Mouse (Mus musculus) hindbrain, embryonic 10.5 days (tissue): ENCODE measurements around the gene Zbtb8a. TPM values are rescaled to one million over a fixed set of nuclear protein-coding genes. Genes with fewer than 3 reads are reported as not detected.

Experiments used
- DNase-seq: peaks from one replicate; pipeline ENCODE4 v3.0.0-alpha.2; 2017; ENCODE audit warnings: low spot score
- H3K27ac ChIP-seq: fragments of 300-500 bp; sonication (generic); 2 replicates; pipeline ENCODE4 v1.5.1; 2016; ENCODE audit warnings: mild to moderate bottlenecking, moderate library complexity
- H3K27me3 ChIP-seq: fragments of 300-500 bp; sonication (generic); 2 replicates; pipeline ENCODE4 v1.6.1; 2016; ENCODE audit warnings: mild to moderate bottlenecking; ENCODE audit not compliant: poor library complexity, insufficient read depth, severe bottlenecking
- H3K36me3 ChIP-seq: fragments of 300-500 bp; sonication (generic); 2 replicates; pipeline ENCODE4 v1.6.1; 2016; ENCODE audit warnings: mild to moderate bottlenecking, moderate library complexity
- H3K4me1 ChIP-seq: fragments of 300-500 bp; sonication (generic); replicated peaks from 2 replicates; pipeline ENCODE4 v1.6.1; 2016; ENCODE audit warnings: mild to moderate bottlenecking
- H3K4me3 ChIP-seq: fragments of 300-500 bp; sonication (generic); 2 replicates; pipeline ENCODE4 v1.5.1; 2016; ENCODE audit warnings: mild to moderate bottlenecking, moderate library complexity
- H3K9me3 ChIP-seq: fragments of 300-500 bp; sonication (generic); 2 replicates; pipeline ENCODE4 v1.6.1; 2016; ENCODE audit warnings: mild to moderate bottlenecking, moderate library complexity
- WGBS: fragments of 180-500 bp; shearing (Covaris S2); methylation state at CpG from one replicate; pipeline ENCODE4 v1.1.7; 2016; 5-methylcytosine and 5-hydroxymethylcytosine counted together
- polyA plus RNA-seq: library from polyadenylated mRNA; unstranded; fragments of >200 nt; fragmentation: Nextera tagmentation; extraction: Ambion mirVana; gene quantifications from 2 replicates; pipeline ENCODE4 v1.2.1, GENCODE M21; 2016

The Zbtb8a gene
- polyA plus RNA-seq, 1 experiment from 2014 or later, result 11.8 TPM

DNA sequence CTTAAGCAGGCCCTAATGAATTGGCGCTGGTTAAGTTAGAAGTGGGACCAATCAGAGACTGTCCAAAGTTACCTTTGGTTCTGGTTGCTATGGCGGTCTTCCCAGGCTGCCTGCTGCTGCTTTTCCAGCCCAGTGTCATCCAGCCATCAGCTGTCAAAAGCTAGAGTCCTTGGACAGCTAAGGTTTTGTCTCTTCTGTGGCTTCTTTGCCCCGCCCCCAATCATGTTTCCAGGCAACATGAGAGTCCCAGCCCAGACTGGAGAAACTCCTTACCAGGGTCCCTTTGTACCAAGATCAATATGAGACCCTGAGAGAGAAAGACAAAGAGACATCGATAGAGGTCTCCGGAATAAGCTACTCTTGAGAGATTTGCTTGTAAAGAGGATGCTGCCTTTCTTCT is 10.5 kb upstream of the Zbtb8a start:
- peaks cover 18% of the 10 kb centered on the region for H3K4me1 ChIP-seq
- no peaks in the 10 kb centered on the region for H3K27me3 ChIP-seq
- 50% methylated on average over 5 of the region's 5 CpGs for WGBS
- H3K36me3 ChIP-seq, result no peaks in the 10 kb centered on the region
- H3K9me3 ChIP-seq, result no peaks in the 10 kb centered on the region
- no peak overlapping the region for H3K4me3 ChIP-seq
- peak; percentile 66 for DNase-seq
- H3K27ac ChIP-seq, result peak overlapping the region; percentile 76

DNA sequence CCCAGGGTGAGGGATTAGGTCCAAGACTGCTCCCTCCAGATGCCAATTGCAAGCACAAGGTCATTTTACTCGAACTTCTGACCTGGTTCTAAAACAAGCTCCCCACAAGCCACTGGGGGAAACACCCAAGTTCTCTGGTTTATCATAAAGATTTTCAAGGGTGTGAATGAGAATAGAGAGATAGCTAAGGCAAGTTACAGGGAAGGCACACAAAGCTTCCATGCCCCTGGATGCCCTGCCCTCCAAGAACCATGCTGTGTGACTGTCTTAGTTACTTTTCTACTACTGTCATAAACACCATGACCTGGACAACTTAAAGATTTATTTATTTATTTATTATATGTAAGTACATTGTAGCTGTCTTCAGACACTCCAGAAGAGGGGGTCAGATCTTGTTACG is 9.1 kb upstream of the Zbtb8a start:
- Histone ChIP-seq H3K4me3 (no peak overlapping the region), H3K27me3 (no peaks in the 10 kb centered on the region), H3K27ac (no peak overlapping the region), H3K4me1 (peaks cover 13% of the 10 kb centered on the region), H3K9me3 (no peaks in the 10 kb centered on the region), H3K36me3 (no peaks in the 10 kb centered on the region)
- no peak for DNase-seq
- WGBS, result 88% methylated on average over 2 of the region's 2 CpGs

DNA sequence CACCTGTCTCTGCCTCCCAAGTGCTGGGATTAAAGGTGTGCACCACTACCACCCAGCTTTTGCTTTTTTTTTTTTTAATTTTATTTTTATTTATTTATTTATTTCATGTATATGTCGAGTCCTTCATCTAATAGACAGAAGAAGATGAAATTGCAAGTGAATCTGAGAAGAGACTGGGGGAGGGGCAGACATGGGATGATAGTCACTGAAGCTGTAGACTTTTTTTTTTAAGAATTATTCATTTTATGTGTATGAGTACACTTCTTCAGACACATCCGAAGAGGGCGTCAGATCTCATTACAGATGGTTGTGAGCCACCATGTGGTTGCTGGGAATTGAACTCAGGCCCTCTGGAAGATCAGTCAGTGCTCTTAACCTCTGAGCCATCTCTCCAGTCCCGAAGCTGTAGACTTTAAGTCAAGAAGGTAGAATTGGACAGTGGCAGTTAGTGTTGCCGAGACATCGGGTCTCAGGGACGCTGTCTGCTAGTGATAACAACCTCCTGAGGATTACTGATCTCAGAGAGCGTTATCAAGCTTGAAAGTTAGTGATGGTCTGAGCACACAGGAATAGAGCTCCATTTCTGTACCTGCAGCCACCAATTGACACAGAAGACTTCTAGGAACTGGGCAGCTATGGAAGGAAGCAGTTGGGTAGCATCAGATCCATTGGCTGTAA is 8.5 kb upstream of the Zbtb8a start:
- H3K9me3 ChIP-seq, result no peaks in the 10 kb centered on the region
- peaks cover 13% of the 10 kb centered on the region for H3K4me1 ChIP-seq
- H3K4me3 ChIP-seq, result no peak overlapping the region
- no peak for DNase-seq
- no peaks in the 10 kb centered on the region for H3K36me3 ChIP-seq
- H3K27me3 ChIP-seq, result no peaks in the 10 kb centered on the region
- H3K27ac ChIP-seq, result no peak overlapping the region
- WGBS, result 90% methylated on average over 8 of the region's 8 CpGs

DNA sequence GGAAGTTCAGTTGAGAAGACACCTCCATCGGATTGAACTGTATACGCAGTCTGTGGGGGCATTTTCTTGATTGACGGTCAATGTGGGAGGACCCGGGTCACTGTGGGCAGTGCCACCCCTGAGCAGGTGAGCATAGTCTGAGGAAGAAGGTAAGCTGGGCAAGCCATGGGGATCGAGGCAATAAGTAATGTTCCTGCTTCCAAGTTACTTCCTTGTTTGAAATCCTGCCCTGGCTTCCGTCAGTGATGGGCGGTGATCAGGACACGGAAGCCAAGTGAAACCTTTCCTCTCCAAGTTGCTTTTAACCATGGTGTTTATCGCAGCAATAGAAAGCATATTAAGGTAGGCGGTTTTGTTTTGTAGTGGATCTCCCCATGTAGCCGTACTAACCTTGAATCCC is 7.8 kb upstream of the Zbtb8a start:
- Histone ChIP-seq H3K27ac (no peak overlapping the region), H3K9me3 (no peaks in the 10 kb centered on the region), H3K27me3 (no peaks in the 10 kb centered on the region), H3K4me3 (no peak overlapping the region), H3K36me3 (no peaks in the 10 kb centered on the region), H3K4me1 (peaks cover 13% of the 10 kb centered on the region)
- 93% methylated on average over 11 of the region's 11 CpGs for WGBS
- no peak for DNase-seq

DNA sequence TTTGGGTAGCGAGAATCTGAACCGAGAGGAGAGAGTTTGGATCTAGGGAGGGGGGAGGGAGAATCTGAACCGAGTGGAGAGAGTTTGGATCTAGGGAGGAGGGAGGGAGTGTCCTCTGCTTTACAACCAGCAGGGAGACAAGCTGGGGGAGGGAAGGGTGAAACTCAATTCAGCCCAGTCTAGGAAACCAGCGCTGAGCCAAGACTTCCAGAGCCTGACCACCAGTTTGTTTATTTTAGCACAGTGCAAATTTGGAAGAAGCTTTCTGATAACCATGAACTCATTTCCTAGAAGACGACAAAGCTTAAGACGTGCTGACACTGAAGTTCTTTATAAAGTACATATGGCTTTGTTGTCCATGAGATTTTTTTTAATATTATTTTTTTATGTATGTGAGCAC is 6.5 kb upstream of the Zbtb8a start:
- Histone ChIP-seq H3K36me3 (no peaks in the 10 kb centered on the region), H3K27me3 (peaks cover 5% of the 10 kb centered on the region), H3K9me3 (no peaks in the 10 kb centered on the region), H3K4me3 (no peak overlapping the region), H3K27ac (no peak overlapping the region), H3K4me1 (peaks cover 13% of the 10 kb centered on the region)
- WGBS, result 41% methylated on average over 6 of the region's 6 CpGs
- no peak for DNase-seq

DNA sequence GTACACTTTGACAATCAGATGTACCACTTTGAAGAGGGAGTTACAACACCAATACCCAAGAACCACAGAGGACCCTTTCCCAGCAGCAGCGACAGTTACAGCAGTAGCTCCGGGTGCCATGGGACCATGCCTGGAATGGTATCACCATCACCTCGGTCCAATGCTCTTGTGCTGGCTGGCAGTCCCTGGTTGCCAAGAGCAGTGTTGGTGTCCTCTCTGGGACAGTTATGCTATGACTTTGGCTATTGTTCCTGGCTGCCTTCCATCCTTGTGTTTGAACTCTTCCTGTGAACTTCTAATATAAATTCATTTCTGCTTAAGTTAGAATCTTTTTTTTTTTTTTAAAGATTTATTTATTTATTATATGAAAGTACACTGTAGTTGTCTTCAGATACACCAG is 5.7 kb upstream of the Zbtb8a start:
- WGBS, result 92% methylated on average over 3 of the region's 3 CpGs
- H3K27ac ChIP-seq, result no peak overlapping the region
- no peak overlapping the region for H3K4me3 ChIP-seq
- H3K4me1 ChIP-seq, result peaks cover 8% of the 10 kb centered on the region
- no peak for DNase-seq
- no peaks in the 10 kb centered on the region for H3K9me3 ChIP-seq
- no peaks in the 10 kb centered on the region for H3K36me3 ChIP-seq
- H3K27me3 ChIP-seq, result peaks cover 13% of the 10 kb centered on the region

DNA sequence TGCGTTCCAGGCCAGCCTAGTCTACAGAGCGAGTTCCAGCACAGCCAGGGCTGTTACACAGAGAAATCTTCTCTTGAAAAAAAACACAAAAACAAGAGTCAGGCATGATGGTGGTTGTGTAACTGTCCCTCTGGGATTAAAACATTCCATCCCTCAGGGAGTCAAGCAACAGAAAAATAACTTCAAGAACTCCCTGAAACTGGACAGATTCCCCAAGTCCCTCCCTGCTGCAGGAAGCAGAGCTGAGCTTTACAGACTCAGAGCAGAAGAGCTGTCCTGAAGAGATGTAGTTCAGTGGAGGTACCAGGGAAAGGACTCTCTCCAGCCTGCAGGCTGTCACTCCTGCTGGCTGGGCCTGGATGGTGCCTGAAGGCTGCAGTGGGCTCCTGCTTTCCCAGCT is 4.6 kb upstream of the Zbtb8a start:
- H3K4me3 ChIP-seq, result no peak overlapping the region
- H3K4me1 ChIP-seq, result peaks cover 5% of the 10 kb centered on the region; the same call in 1 of the 2 replicates
- no peak overlapping the region for H3K27ac ChIP-seq
- DNase-seq, result no peak
- H3K36me3 ChIP-seq, result no peaks in the 10 kb centered on the region
- 95% methylated on average over 2 of the region's 2 CpGs for WGBS
- peaks cover 23% of the 10 kb centered on the region for H3K27me3 ChIP-seq
- H3K9me3 ChIP-seq, result no peaks in the 10 kb centered on the region

DNA sequence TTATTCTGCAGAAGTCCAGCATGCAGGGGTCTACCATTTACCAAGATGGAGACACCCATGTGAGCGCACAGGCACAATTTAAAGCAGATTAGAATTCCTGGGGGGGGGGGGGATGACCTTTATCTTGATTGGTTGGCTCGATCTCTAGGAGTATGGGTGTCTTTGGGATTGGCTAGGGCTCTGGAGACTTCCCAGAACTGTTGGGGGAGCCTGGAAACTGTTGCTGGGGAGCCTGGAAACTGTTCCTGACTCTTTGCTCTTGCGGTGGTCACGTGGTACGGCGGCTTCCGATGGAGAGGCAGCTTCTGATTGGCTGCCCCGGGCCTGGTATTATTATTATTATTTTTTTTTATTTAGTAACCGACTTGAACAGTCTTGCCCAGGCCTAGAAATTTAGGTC is 4.1 kb upstream of the Zbtb8a start:
- 90% methylated on average over 9 of the region's 9 CpGs for WGBS
- no peaks in the 10 kb centered on the region for H3K36me3 ChIP-seq

DNA sequence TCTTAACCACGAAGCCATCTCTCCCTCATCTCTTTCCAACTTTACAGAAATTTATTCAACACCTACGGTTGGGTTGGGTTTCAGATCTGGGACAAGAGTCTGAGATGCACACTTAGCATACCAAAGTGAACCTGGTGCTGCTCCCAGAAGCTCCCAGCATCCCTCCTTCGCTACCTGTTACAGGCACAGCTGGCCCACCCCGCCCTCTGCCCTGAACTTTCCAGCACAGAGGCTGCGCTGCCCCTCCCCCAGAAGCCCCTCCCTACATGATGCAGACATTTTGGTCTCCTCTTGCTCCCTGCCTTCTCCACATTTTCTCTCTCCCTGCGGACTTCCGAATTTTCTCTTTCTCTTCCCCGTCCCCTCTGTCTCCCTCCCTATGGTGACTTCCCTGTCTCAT is 3.2 kb upstream of the Zbtb8a start:
- 78% methylated on average over 8 of the region's 8 CpGs for WGBS
- DNase-seq, result no peak
- H3K4me3 ChIP-seq, result no peak overlapping the region
- H3K4me1 ChIP-seq, result peaks cover 10% of the 10 kb centered on the region; the same call in 1 of the 2 replicates
- H3K27me3 ChIP-seq, result peaks cover 35% of the 10 kb centered on the region
- H3K27ac ChIP-seq, result no peak overlapping the region
- no peaks in the 10 kb centered on the region for H3K36me3 ChIP-seq
- H3K9me3 ChIP-seq, result no peaks in the 10 kb centered on the region

More for the DNA sequence above, 4.1 kb upstream of the Zbtb8a start:
- no peak overlapping the region for H3K4me3 ChIP-seq
- H3K9me3 ChIP-seq, result no peaks in the 10 kb centered on the region
- H3K4me1 ChIP-seq, result peaks cover 6% of the 10 kb centered on the region; the same call in 1 of the 2 replicates
- DNase-seq, result no peak
- peaks cover 26% of the 10 kb centered on the region for H3K27me3 ChIP-seq
- H3K27ac ChIP-seq, result no peak overlapping the region

DNA sequence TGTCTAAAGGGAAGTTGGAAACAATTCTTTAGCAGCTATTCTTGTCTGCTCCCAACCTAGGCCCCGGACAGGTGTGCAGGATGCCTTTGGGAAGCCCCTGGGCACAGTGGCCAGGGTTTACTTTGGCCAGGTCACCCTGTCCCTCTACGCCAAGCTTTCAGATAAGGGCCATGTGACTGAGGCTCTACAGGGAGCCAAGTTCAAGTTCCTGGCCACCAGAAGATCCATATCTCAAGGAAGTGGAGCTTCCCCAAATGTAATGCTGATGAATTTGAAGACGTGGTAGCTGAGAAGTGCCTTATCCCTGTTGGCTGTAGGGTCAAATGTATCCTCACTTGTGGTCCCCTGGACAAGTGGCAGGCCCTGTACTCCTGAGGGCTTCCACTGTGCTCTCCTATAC is 1.9 kb upstream of the Zbtb8a start:
- no peak overlapping the region for H3K27ac ChIP-seq
- H3K9me3 ChIP-seq, result no peaks in the 10 kb centered on the region
- H3K27me3 ChIP-seq, result peaks cover 49% of the 10 kb centered on the region
- DNase-seq, result no peak
- no peaks in the 10 kb centered on the region for H3K36me3 ChIP-seq
- H3K4me3 ChIP-seq, result no peak overlapping the region
- WGBS, result 88% methylated on average over 3 of the region's 3 CpGs
- peaks cover 14% of the 10 kb centered on the region for H3K4me1 ChIP-seq

DNA sequence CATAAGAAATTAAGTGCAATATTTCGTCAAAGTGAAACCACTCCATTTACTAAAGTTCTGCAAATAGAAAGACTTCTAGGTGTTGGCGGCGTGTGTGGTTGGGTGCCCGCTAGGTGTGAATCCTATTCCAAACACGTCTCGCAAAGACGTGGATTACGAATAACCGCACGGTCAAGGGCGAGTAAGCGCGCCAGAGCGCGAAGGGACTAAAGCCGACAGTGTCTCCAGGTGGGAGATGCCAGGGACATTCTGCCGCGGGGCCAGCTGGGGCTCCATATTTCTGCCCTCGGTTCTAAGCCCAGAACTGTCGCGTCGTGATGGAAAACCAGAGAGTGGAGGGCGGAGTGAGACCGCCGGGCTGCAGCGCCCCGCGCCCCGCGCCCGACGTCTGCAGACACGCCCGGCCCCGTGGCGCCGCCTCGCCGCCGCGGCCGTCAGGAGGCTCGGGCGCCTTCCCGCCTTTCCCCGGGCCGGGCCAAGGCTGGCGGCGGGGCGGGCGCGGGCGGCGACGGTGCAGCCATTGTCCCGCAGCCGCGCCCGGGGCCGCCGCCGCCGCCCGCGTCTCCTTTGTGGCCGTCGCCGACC is 863 bp downstream of the Zbtb8a start:
- H3K27me3 ChIP-seq, result peaks cover 56% of the 10 kb centered on the region
- no peaks in the 10 kb centered on the region for H3K9me3 ChIP-seq
- H3K27ac ChIP-seq, result peak overlapping the region; percentile 91
- peak; percentile 61 for DNase-seq
- peak overlapping the region; percentile 72 for H3K4me3 ChIP-seq
- H3K36me3 ChIP-seq, result no peaks in the 10 kb centered on the region
- peaks cover 16% of the 10 kb centered on the region for H3K4me1 ChIP-seq
- WGBS, result under 1% methylated on average over 68 of the region's 68 CpGs

DNA sequence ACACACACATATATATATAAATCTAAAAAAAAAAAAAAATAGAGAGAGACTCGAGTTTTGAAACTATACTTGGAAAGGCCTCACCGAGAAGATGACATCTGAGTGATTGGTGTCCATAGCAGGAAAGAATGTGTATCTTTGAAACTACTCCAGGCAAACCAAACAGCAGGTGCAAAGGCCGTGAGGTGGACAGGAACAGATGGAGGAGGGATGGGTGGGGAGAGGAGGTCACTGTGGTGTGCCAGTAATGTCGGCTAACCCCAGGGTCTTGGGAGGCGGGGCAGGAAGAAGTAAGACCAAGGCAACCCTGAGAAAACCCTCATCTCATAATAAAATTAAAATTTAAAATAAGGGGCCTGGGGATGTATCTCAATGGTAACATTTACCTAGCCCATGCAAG is 2.1 kb downstream of the Zbtb8a start:
- DNase-seq, result no peak
- Histone ChIP-seq H3K4me3 (no peak overlapping the region), H3K27me3 (peaks cover 56% of the 10 kb centered on the region), H3K36me3 (no peaks in the 10 kb centered on the region), H3K4me1 (peaks cover 16% of the 10 kb centered on the region), H3K27ac (no peak overlapping the region), H3K9me3 (no peaks in the 10 kb centered on the region)
- WGBS, result 68% methylated on average over 5 of the region's 5 CpGs

DNA sequence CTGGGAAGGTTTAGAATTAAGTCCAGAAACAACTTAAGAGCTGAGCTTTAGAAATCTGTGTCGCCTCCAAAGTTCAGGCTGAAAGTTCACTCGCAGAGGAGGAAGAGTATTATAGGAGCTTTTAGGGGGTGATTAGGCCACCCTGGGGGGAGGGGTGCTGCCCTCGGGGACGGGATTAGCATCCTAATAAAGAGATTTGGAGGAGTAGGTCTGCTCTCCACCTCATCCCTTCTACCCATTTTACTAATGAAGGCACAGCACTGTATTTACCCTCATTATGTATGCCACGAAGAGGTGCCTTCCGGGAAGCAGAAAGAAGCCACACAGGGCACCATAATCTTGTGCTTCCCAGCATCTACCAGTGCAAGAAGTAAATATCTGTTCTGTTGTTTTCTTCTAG is 2.9 kb downstream of the Zbtb8a start:
- H3K4me3 ChIP-seq, result no peak overlapping the region
- DNase-seq, result no peak

More for the DNA sequence above, 2.9 kb downstream of the Zbtb8a start:
- H3K27ac ChIP-seq, result no peak overlapping the region
- 20% methylated on average over 6 of the region's 6 CpGs for WGBS
- H3K27me3 ChIP-seq, result peaks cover 56% of the 10 kb centered on the region
- H3K4me1 ChIP-seq, result peaks cover 16% of the 10 kb centered on the region
- no peaks in the 10 kb centered on the region for H3K9me3 ChIP-seq
- H3K36me3 ChIP-seq, result no peaks in the 10 kb centered on the region
